Mouse (Mus musculus): ENCODE results near the gene Krt80. TPM values are rescaled to one million over a fixed set of nuclear protein-coding genes. Genes with fewer than 3 reads are reported as not detected.
A peak's percentile ranks its signal among the peaks of the same experiment; 100 is the strongest.

Krt80 gene
- polyA plus RNA-seq, 1 experiment from 2014 or later = 63.0 TPM

- peak; percentile 39 for ATAC-seq (ENCODE audit: low FRiP score, low TSS enrichment)
- Histone ChIP-seq H3K27me3 (ENCODE audit: control insufficient read depth, insufficient read depth, low read length) (no peaks in the 10 kb centered on the region), H3K4me1 (replicated peaks; ENCODE audit: control insufficient read depth, insufficient read depth) (no peaks in the 10 kb centered on the region), H3K4me3 (ENCODE audit: low read depth, low read length) (no peak overlapping the region), H3K4me2 (replicated peaks; ENCODE audit: low read depth) (no peak overlapping the region), H3K36me3 (ENCODE audit: control insufficient read depth, insufficient read depth, low read length) (no peaks in the 10 kb centered on the region), H3K9me3 (ENCODE audit: control insufficient read depth, low read length) (no peaks in the 10 kb centered on the region), H3K27ac (replicated peaks) (peak overlapping the region; percentile 86), H3K9ac (ENCODE audit: low read length) (0 out of 2 replicates have a peak overlapping the region, but pooled peaks have one; percentile 27)
- DNase-seq (ENCODE audit: low spot score) = peak; percentile 49
- TF ChIP-seq EP300 (optimal IDR thresholded peaks at IDR 0.05) (peak; percentile 81), CTCF (IDR thresholded peaks at IDR 0.05; ENCODE audit: low read depth) (no peak)
- WGBS = 32% methylated on average over 24 of the region's 24 CpGs
These were observed 33.3 kb downstream of the Krt80 start for GRCm38 (mm10) chr15:101336474-101337174.

GRCm38 (mm10) chr15:101333648-101334047, 36.3 kb downstream of the Krt80 start:
- H3K27ac ChIP-seq (replicated peaks) = peak overlapping the region; percentile 46
- ATAC-seq (ENCODE audit: low FRiP score, low TSS enrichment) (no peak), DNase-seq (ENCODE audit: low spot score) (no peak)
- WGBS = 62% methylated on average over 4 of the region's 4 CpGs
- no peak overlapping the region for H3K9ac ChIP-seq (ENCODE audit: low read length)
- H3K27me3 ChIP-seq (ENCODE audit: control insufficient read depth, insufficient read depth, low read length) = no peaks in the 10 kb centered on the region
- H3K36me3 ChIP-seq (ENCODE audit: control insufficient read depth, insufficient read depth, low read length) = no peaks in the 10 kb centered on the region
- H3K4me3 ChIP-seq (ENCODE audit: low read depth, low read length) = no peak overlapping the region
- H3K9me3 ChIP-seq (ENCODE audit: control insufficient read depth, low read length) = no peaks in the 10 kb centered on the region
- H3K4me1 ChIP-seq (replicated peaks; ENCODE audit: control insufficient read depth, insufficient read depth) = no peaks in the 10 kb centered on the region
- TF ChIP-seq EP300 (optimal IDR thresholded peaks at IDR 0.05) (no peak), CTCF (IDR thresholded peaks at IDR 0.05; ENCODE audit: low read depth) (no peak)
- H3K4me2 ChIP-seq (replicated peaks; ENCODE audit: low read depth) = no peak overlapping the region

- Histone ChIP-seq H3K9me3 (ENCODE audit: control insufficient read depth, low read length) (no peaks in the 10 kb centered on the region), H3K4me2 (replicated peaks; ENCODE audit: low read depth) (no peak overlapping the region), H3K9ac (ENCODE audit: low read length) (no peak overlapping the region), H3K27ac (replicated peaks) (peak overlapping the region; percentile 86), H3K36me3 (ENCODE audit: control insufficient read depth, insufficient read depth, low read length) (no peaks in the 10 kb centered on the region), H3K4me1 (replicated peaks; ENCODE audit: control insufficient read depth, insufficient read depth) (no peaks in the 10 kb centered on the region), H3K27me3 (ENCODE audit: control insufficient read depth, insufficient read depth, low read length) (no peaks in the 10 kb centered on the region), H3K4me3 (ENCODE audit: low read depth, low read length) (no peak overlapping the region)
- ATAC-seq (ENCODE audit: low FRiP score, low TSS enrichment) (no peak), DNase-seq (ENCODE audit: low spot score) (no peak)
- WGBS = 5% methylated on average over 1 of the region's 1 CpGs
- no peak for TF ChIP-seq EP300 (optimal IDR thresholded peaks at IDR 0.05)
- TF ChIP-seq CTCF (IDR thresholded peaks at IDR 0.05; ENCODE audit: low read depth) = no peak
These were observed 36.8 kb downstream of the Krt80 start for GRCm38 (mm10) chr15:101333165-101333564.

DNA sequence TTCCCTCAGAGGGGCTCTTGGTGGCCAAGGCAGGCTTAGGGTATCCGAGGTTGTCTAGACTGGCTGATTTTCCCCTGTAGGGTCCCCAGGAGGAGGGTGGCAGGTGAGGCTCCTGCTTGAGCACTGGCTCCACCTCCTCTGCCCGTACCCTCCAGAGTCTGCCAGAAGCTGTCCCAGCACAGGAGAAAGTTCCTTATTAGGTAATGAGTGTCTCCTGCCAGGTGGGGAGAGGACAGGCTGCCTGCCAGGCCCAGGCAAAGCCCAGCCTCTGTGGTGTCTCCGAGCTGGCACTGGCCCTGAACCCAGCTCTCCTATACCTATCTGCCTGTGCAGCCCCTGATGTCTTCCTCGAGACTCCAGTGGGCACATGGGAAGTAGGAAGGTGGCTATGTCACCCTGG, 37.6 kb downstream of the Krt80 start:
- Histone ChIP-seq H3K27me3 (ENCODE audit: control insufficient read depth, insufficient read depth, low read length) (no peaks in the 10 kb centered on the region), H3K36me3 (ENCODE audit: control insufficient read depth, insufficient read depth, low read length) (no peaks in the 10 kb centered on the region), H3K27ac (replicated peaks) (peak overlapping the region; percentile 86), H3K9me3 (ENCODE audit: control insufficient read depth, low read length) (no peaks in the 10 kb centered on the region), H3K9ac (ENCODE audit: low read length) (no peak overlapping the region), H3K4me3 (ENCODE audit: low read depth, low read length) (no peak overlapping the region), H3K4me1 (replicated peaks; ENCODE audit: control insufficient read depth, insufficient read depth) (peaks cover 3% of the 10 kb centered on the region; the same call in 1 of the 2 replicates), H3K4me2 (replicated peaks; ENCODE audit: low read depth) (no peak overlapping the region)
- no peak for ATAC-seq (ENCODE audit: low FRiP score, low TSS enrichment)
- TF ChIP-seq EP300 (optimal IDR thresholded peaks at IDR 0.05) (no peak), CTCF (IDR thresholded peaks at IDR 0.05; ENCODE audit: low read depth) (no peak)
- WGBS = 40% methylated on average over 4 of the region's 4 CpGs
- no peak for DNase-seq (ENCODE audit: low spot score)

DNA sequence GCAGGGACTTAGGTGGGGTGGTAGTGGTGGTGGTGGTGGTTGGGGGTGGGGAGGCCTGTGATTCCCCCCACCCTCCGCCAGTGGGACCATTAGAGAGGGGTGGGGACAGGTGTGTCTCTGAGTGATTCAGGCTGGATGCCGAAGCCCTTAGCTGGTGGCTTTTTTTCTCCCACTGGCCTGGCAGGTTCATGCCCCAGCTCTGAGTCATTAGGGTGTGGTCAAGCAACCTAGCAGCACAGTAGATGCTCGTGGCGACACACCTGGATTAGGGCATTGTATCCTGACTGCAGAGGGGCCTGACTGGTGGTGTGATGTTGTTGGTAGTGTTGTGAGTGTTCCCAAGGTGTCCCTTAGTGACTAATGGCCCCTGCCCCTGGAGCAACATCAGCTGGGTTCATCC, 38.9 kb downstream of the Krt80 start:
- Histone ChIP-seq H3K36me3 (ENCODE audit: control insufficient read depth, insufficient read depth, low read length) (no peaks in the 10 kb centered on the region), H3K27ac (replicated peaks) (peak overlapping the region; percentile 86), H3K9ac (ENCODE audit: low read length) (no peak overlapping the region), H3K4me3 (ENCODE audit: low read depth, low read length) (no peak overlapping the region), H3K4me2 (replicated peaks; ENCODE audit: low read depth) (no peak overlapping the region), H3K9me3 (ENCODE audit: control insufficient read depth, low read length) (no peaks in the 10 kb centered on the region), H3K4me1 (replicated peaks; ENCODE audit: control insufficient read depth, insufficient read depth) (peaks cover 3% of the 10 kb centered on the region; the same call in 1 of the 2 replicates), H3K27me3 (ENCODE audit: control insufficient read depth, insufficient read depth, low read length) (no peaks in the 10 kb centered on the region)
- DNase-seq (ENCODE audit: low spot score) (peak; percentile 83), ATAC-seq (ENCODE audit: low FRiP score, low TSS enrichment) (peak; percentile 76)
- 41% methylated on average over 4 of the region's 4 CpGs for WGBS
- TF ChIP-seq CTCF (IDR thresholded peaks at IDR 0.05; ENCODE audit: low read depth) (no peak), EP300 (optimal IDR thresholded peaks at IDR 0.05) (peak; percentile 93)

- Histone ChIP-seq H3K4me2 (replicated peaks; ENCODE audit: low read depth) (no peak overlapping the region), H3K36me3 (ENCODE audit: control insufficient read depth, insufficient read depth, low read length) (no peaks in the 10 kb centered on the region), H3K27ac (replicated peaks) (peak overlapping the region; percentile 63), H3K4me1 (replicated peaks; ENCODE audit: control insufficient read depth, insufficient read depth) (peaks cover 3% of the 10 kb centered on the region; the same call in 1 of the 2 replicates), H3K9ac (ENCODE audit: low read length) (no peak overlapping the region), H3K4me3 (ENCODE audit: low read depth, low read length) (no peak overlapping the region), H3K9me3 (ENCODE audit: control insufficient read depth, low read length) (no peaks in the 10 kb centered on the region), H3K27me3 (ENCODE audit: control insufficient read depth, insufficient read depth, low read length) (no peaks in the 10 kb centered on the region)
- 55% methylated on average over 3 of the region's 3 CpGs for WGBS
- no peak for TF ChIP-seq EP300 (optimal IDR thresholded peaks at IDR 0.05)
- TF ChIP-seq CTCF (IDR thresholded peaks at IDR 0.05; ENCODE audit: low read depth) = no peak
- DNase-seq (ENCODE audit: low spot score) = no peak
- ATAC-seq (ENCODE audit: low FRiP score, low TSS enrichment) = no peak
These were observed 40.4 kb downstream of the Krt80 start for GRCm38 (mm10) chr15:101329564-101329892.
